Mouse (Mus musculus): ENCODE measurements around the gene Setd4. TPM values are rescaled to one million over a fixed set of nuclear protein-coding genes. Genes with fewer than 3 reads are reported as not detected.
A peak's percentile ranks its signal among the peaks of the same experiment; 100 is the strongest.
"Not testable (repeated sequence)": the region's sequence is repeated elsewhere in the genome, so short reads cannot be mapped to it uniquely, and the experiment has no call there.

Gene Setd4
- 14.2 and 18.6 TPM in 2 replicates for polyA plus RNA-seq (2015; fragmentation: Nextera tagmentation; extraction: Ambion mirVana)

GRCm38 (mm10) chr16:93603439-93604212, at the start of gene Setd4:
Gene Setd4 (minus strand): TSS chr16:93604063.
- H3K4me1 ChIP-seq, result peaks cover 16% of the 10 kb centered on the region
- no peaks in the 10 kb centered on the region for H3K27me3 ChIP-seq
- peaks cover 11% of the 10 kb centered on the region for H3K36me3 ChIP-seq
- peak within 1 kb of the TSS; percentile 83 for H3K4me2 ChIP-seq (replicated peaks)
- peak within 1 kb of the TSS; percentile 82 for H3K9ac ChIP-seq
- H3K4me3 ChIP-seq, result peak within 1 kb of the TSS; percentile 58
- peak; percentile 93 for ATAC-seq (ENCODE audit: low FRiP score, low read depth)
- no peaks in the 10 kb centered on the region for H3K9me3 ChIP-seq
- under 1% methylated on average over 55 of the region's 55 CpGs for WGBS
- H3K27ac ChIP-seq, result peak within 1 kb of the TSS; percentile 90

GRCm38 (mm10) chr16:93648441-93649183, 44.7 kb upstream of the Setd4 start:
- Histone ChIP-seq H3K27ac (no peak overlapping the region), H3K9me3 (no peaks in the 10 kb centered on the region), H3K4me1 (0 out of 2 replicates have a peak, but pooled peaks cover 5% of the 10 kb centered on the region), H3K4me2 (replicated peaks) (no peak overlapping the region), H3K27me3 (0 out of 2 replicates have a peak, but pooled peaks cover 2% of the 10 kb centered on the region), H3K4me3 (no peak overlapping the region), H3K9ac (no peak overlapping the region), H3K36me3 (no peaks in the 10 kb centered on the region)
- WGBS, result 78% methylated on average over 5 of the region's 5 CpGs
- ATAC-seq (ENCODE audit: low FRiP score, low read depth), result no peak

- no peaks in the 10 kb centered on the region for H3K4me1 ChIP-seq
- H3K9ac ChIP-seq, result no peak overlapping the region
- no peak for ATAC-seq (ENCODE audit: low FRiP score, low read depth)
- no peak overlapping the region for H3K4me2 ChIP-seq (replicated peaks)
- no peak overlapping the region for H3K4me3 ChIP-seq
- no peaks in the 10 kb centered on the region for H3K27me3 ChIP-seq
- H3K9me3 ChIP-seq, result no peaks in the 10 kb centered on the region
- H3K36me3 ChIP-seq, result no peaks in the 10 kb centered on the region
- H3K27ac ChIP-seq, result no peak overlapping the region
- WGBS, result 67% methylated on average over 4 of the region's 4 CpGs
These were observed 40.1 kb upstream of the Setd4 start for GRCm38 (mm10) chr16:93644006-93644405.

DNA sequence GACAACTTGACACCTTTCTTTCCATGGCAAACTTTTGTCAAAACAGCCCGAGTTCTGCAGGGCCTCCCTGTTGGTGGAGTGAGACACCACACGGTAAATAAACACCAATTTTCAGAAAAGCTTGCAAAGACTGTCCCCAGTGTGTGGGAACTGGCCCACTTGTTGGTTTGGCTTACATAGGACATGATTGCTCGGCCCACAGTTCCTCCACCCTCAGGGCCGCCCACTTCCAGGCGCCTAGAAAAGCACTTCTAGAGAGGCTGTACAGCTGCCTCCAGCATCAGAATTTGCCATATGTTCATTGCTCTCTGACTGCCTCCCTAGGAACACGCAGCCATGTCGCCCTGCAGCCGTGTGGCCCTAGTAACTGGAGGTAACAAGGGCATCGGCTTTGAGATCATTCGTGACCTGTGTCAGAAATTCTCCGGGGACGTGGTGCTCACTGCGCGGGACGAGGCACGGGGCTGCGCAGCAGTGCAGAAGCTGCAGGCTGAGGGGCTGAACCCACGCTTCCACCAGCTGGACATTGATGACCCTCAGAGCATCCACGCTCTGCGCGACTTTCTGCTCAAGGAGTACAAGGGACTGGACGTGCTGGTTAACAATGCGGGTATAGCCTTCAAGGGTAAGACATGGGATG, 24.0 kb upstream of the Setd4 start, which contains the start of gene Gm5678:
Gm5678 (plus strand) TSS at position 337 of the 640 bp plus-strand sequence.
- no peak within 1 kb of the TSS for H3K9ac ChIP-seq
- H3K9me3 ChIP-seq, result no peaks in the 10 kb centered on the region
- H3K4me3 ChIP-seq, result no peak within 1 kb of the TSS
- no peak within 1 kb of the TSS for H3K4me2 ChIP-seq (replicated peaks)
- WGBS, result 77% methylated on average over 23 of the region's 23 CpGs
- no peaks in the 10 kb centered on the region for H3K4me1 ChIP-seq
- no peaks in the 10 kb centered on the region for H3K27me3 ChIP-seq
- no peak for ATAC-seq (ENCODE audit: low FRiP score, low read depth)
- no peaks in the 10 kb centered on the region for H3K36me3 ChIP-seq
- no peak within 1 kb of the TSS for H3K27ac ChIP-seq

- 19% methylated on average over 1 of the region's 1 CpGs for WGBS
These were observed 22.9 kb upstream of the Setd4 start for GRCm38 (mm10) chr16:93626745-93627144.

DNA sequence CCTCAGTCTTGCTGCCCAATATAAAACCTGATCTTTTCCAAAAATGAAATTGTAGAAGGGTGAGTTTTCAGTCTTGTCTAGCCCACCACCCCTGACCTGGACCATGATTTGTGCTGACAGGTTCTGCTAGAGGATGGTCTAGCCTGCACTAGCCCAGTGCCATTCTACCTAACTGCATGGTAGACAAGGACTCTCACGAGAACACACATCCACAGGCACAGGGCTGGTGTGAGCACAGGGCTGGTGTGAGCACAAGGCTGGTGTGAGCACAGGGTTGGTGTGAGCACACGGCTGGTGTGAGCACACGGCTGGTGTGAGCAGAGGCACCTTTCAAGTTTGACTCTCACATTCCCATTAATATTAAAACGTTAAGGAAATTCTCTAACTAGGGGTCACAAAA, 20.8 kb upstream of the Setd4 start:
- H3K9me3 ChIP-seq, result no peaks in the 10 kb centered on the region
- 72% methylated on average over 4 of the region's 4 CpGs for WGBS
- ATAC-seq (ENCODE audit: low FRiP score, low read depth), result no peak
- H3K27me3 ChIP-seq, result no peaks in the 10 kb centered on the region
- no peak overlapping the region for H3K4me3 ChIP-seq
- no peak overlapping the region for H3K27ac ChIP-seq
- no peak overlapping the region for H3K4me2 ChIP-seq (replicated peaks)
- no peaks in the 10 kb centered on the region for H3K4me1 ChIP-seq
- no peaks in the 10 kb centered on the region for H3K36me3 ChIP-seq
- H3K9ac ChIP-seq, result no peak overlapping the region

More at GRCm38 (mm10) chr16:93626745-93627144, 22.9 kb upstream of the Setd4 start:
- Histone ChIP-seq H3K9ac (no peak overlapping the region), H3K36me3 (no peaks in the 10 kb centered on the region), H3K4me2 (replicated peaks) (no peak overlapping the region), H3K27ac (no peak overlapping the region), H3K9me3 (no peaks in the 10 kb centered on the region), H3K27me3 (no peaks in the 10 kb centered on the region), H3K4me3 (no peak overlapping the region), H3K4me1 (no peaks in the 10 kb centered on the region)
- no peak for ATAC-seq (ENCODE audit: low FRiP score, low read depth)

DNA sequence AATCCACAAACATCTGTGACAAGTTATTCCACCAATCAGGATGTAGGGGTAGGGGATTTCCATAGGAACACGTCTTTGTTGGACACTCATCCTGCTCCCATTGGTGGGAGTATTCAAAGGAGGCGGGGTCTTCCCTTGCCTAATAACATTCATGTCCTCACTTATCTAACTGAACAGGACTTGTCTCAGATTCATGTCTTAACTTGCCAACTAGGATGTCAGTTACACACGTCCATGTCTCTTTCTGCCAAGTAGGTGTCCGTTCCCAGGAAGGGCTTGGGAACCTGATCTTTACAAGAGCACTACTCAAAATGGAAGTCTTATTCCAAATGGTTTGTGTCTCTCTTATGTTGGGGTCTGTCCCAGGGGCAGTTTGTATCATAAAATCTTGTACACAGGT, 19.9 kb upstream of the Setd4 start:
- H3K4me2 ChIP-seq (replicated peaks); H3K27ac ChIP-seq; H3K36me3 ChIP-seq; H3K4me3 ChIP-seq; H3K27me3 ChIP-seq; ATAC-seq (ENCODE audit: low FRiP score, low read depth); H3K9ac ChIP-seq; H3K9me3 ChIP-seq; H3K4me1 ChIP-seq: not testable (repeated sequence)
- 88% methylated on average over 4 of the region's 4 CpGs for WGBS

DNA sequence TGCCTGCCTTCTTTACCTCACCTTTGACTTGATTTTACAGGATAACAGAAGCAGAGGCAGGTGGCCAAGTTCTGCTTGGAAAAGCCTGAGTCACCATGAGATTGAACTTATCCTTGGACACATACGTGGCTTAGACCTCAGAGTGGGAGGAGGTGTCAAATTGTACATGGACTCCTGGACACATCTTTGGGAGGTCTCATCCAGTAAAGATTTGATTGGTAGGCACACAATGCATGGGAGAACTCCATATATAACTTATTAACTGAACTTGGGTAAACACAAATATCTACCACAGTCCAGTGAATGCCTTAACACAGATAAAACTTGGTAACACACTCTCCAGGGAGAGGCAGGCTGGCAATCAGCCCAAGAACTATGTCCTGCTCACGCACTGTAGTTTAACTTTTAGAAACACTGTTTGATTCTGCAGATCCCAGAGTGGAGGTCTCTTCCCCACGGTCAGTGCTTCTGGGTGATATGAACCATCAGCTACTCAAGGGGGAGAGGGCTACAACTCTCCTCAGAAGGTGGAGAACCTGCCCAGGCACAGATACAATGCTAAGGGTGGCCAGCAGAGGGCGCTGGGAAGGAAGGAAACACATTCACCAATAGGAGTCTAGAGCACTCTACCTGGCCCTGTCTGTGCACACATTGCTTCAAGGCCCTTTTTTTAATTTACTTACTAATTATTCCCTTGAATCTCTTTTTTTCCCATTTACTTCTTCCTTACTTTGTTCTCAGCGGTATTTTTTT, 11.4 kb upstream of the Setd4 start:
- Histone ChIP-seq H3K27ac (no peak overlapping the region), H3K9me3 (no peaks in the 10 kb centered on the region), H3K36me3 (peaks cover 22% of the 10 kb centered on the region), H3K4me2 (replicated peaks) (no peak overlapping the region), H3K27me3 (no peaks in the 10 kb centered on the region), H3K4me3 (no peak overlapping the region), H3K4me1 (no peaks in the 10 kb centered on the region), H3K9ac (no peak overlapping the region)
- ATAC-seq (ENCODE audit: low FRiP score, low read depth), result no peak
- 46% methylated on average over 5 of the region's 5 CpGs for WGBS

DNA sequence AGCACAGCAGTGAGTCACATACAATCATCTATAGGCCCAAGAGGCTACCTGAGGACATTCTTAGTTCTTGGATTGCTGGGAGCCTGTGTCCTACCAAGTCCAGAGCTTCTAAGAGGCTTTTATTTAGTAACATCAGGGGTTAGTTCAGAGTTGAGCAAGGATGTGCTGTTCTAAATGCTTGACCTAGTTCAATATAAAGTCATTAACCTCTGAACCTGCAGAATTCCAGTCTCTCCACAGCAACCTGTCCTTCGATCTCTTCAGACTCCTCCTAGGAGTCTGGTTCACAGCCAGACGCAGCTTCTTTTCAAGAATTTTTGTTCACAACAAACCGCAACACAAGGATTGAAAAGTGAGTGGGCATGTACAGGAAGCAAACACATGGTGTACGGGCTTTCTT, 7.1 kb upstream of the Setd4 start:
- peaks cover 14% of the 10 kb centered on the region for H3K4me1 ChIP-seq
- H3K27me3 ChIP-seq, result no peaks in the 10 kb centered on the region
- H3K9me3 ChIP-seq, result no peaks in the 10 kb centered on the region
- H3K36me3 ChIP-seq, result peaks cover 34% of the 10 kb centered on the region
- no peak overlapping the region for H3K27ac ChIP-seq
- ATAC-seq (ENCODE audit: low FRiP score, low read depth), result no peak
- WGBS, result 91% methylated on average over 4 of the region's 4 CpGs
- H3K4me3 ChIP-seq, result no peak overlapping the region
- no peak overlapping the region for H3K4me2 ChIP-seq (replicated peaks)
- no peak overlapping the region for H3K9ac ChIP-seq

DNA sequence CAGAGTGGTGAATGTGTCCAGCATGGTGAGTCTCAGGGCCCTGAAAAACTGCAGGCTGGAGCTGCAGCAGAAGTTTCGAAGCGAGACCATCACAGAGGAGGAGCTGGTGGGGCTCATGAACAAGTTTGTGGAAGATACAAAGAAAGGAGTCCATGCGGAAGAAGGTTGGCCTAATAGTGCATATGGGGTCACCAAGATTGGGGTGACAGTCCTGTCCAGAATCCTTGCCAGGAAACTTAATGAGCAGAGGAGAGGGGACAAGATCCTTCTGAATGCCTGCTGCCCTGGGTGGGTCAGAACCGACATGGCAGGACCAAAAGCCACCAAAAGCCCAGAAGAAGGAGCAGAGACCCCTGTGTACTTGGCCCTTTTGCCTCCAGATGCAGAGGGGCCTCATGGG, 5.9 kb upstream of the Setd4 start:
- ATAC-seq (ENCODE audit: low FRiP score, low read depth), result no peak
- H3K9me3 ChIP-seq, result no peaks in the 10 kb centered on the region
- H3K36me3 ChIP-seq, result peaks cover 34% of the 10 kb centered on the region
- H3K27ac ChIP-seq, result no peak overlapping the region
- no peak overlapping the region for H3K4me3 ChIP-seq
- H3K9ac ChIP-seq, result no peak overlapping the region
- no peak overlapping the region for H3K4me2 ChIP-seq (replicated peaks)
- H3K4me1 ChIP-seq, result peaks cover 18% of the 10 kb centered on the region
- no peaks in the 10 kb centered on the region for H3K27me3 ChIP-seq
- WGBS, result 95% methylated on average over 4 of the region's 4 CpGs

- H3K27ac ChIP-seq, result no peak overlapping the region
- 67% methylated on average over 8 of the region's 8 CpGs for WGBS
- ATAC-seq (ENCODE audit: low FRiP score, low read depth), result no peak
- peaks cover 24% of the 10 kb centered on the region for H3K4me1 ChIP-seq
- H3K9me3 ChIP-seq, result no peaks in the 10 kb centered on the region
- H3K4me2 ChIP-seq (replicated peaks), result peak overlapping the region; percentile 87
- peaks cover 34% of the 10 kb centered on the region for H3K36me3 ChIP-seq
- H3K27me3 ChIP-seq, result no peaks in the 10 kb centered on the region
- peak overlapping the region; percentile 77 for H3K4me3 ChIP-seq
- peak overlapping the region; percentile 87 for H3K9ac ChIP-seq
These were observed 4.9 kb upstream of the Setd4 start for GRCm38 (mm10) chr16:93608731-93609130.

Data from limb, embryonic 13.5 days (tissue).